Mouse (Mus musculus) gastrocnemius, adult 2 months (tissue): ENCODE measurements around the gene Cntnap3. TPM values are rescaled to one million over a fixed set of nuclear protein-coding genes. Genes with fewer than 3 reads are reported as not detected.
"Not testable (repeated sequence)": the region's sequence is repeated elsewhere in the genome, so short reads cannot be mapped to it uniquely, and the experiment has no call there.

Experiments
- DNase-seq: peaks from one replicate; pipeline ENCODE4 v3.0.0; 2022
- H3K27ac ChIP-seq: fragments of 200-600 bp; 2 replicates; pipeline ENCODE4 v1.8.1; 2022; ENCODE audit warnings: mild to moderate bottlenecking
- H3K4me3 ChIP-seq: fragments of 200-600 bp; 2 replicates; pipeline ENCODE4 v1.8.1; 2022; ENCODE audit warnings: mild to moderate bottlenecking, moderate library complexity
- CTCF ChIP-seq: fragments of 200-600 bp; IDR thresholded peaks from 2 replicates; pipeline ENCODE4 v1.8.1; 2022; ENCODE audit warnings: antibody characterized with exemption, mild to moderate bottlenecking, moderate library complexity
- intact Hi-C: fragments of 180-260 bp; cut with DNase I; formaldehyde crosslinking; loops from one replicate; pipeline ENCODE4 v1.15.1; 2025
- long read RNA-seq, 2 experiments: library from polyadenylated mRNA; stranded (forward); transcript quantifications; one replicate each; pipeline ENCODE4 v2.0.0; 2021
- total RNA-seq, 2 experiments: library from RNA; stranded (reverse); gene quantifications; 2 replicates each; pipeline ENCODE4 v1.2.3; 2021

The Cntnap3 gene
- total RNA-seq: not detected
- long read RNA-seq, experiment 1: 0 reads
- long read RNA-seq, experiment 2: 0 reads

DNA sequence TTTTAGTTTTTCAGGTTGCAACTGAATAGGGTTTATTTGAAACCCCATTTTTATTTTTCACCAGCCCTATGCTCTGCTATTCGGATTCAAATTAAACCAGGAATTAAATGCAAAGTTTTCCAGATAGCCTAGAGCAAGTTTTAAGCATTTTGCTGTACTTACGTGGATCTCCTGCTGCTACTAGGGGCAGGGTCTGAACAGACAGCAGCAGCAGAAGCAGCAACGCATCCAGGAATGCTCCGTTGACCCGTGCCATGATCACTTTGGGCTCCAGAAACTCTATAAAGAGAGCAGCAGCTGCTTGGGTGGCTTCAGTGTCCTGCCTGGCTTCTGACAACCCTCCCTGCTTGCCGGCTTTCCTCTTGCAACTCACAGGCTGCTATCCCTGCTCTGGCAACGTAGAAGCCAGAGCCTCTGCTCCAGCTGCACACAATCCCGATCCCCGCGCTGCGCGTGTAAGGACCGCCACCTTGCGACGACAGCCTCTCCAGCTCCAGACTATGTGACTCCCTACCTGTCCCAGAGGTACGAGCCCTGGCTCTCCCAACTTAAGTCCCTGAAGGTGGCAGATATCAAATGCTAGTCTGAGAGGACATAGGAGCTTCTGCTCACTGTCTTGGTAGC lies at the start of gene Cntnap3:
TSS of gene Cntnap3 (minus strand) at position 371 of the 624 bp plus-strand sequence.
- intact Hi-C loops: no loop called here
- DNase-seq: no peak
- TF ChIP-seq CTCF: no peak
- Histone ChIP-seq H3K27ac (no peak within 1 kb of the TSS), H3K4me3 (no peak within 1 kb of the TSS)

DNA sequence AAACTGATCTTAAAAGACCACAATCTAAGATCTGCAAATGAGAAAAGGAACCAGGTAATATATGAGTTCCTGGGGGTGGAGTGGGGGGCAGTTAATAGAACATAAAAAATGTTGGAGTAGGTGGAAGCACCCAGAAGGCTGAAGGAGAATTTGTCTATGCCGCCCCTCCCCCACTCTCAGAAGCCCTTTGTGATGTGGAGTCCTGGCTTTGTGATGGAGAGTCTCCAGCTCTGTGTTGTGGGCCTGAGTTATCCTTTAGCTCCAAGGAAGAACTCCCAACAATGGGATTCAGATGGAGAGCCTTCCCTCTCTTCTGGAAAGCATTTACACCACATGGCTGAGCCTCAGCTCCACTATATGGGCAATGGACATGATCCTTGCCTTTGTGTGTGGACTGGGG lies 13.4 kb upstream of the Cntnap3 start, which contains the start of gene Spata31:
TSS of gene Spata31 (plus strand) at position 216 of the 400 bp plus-strand sequence.
- Histone ChIP-seq H3K4me3 (no peak within 1 kb of the TSS), H3K27ac (no peak within 1 kb of the TSS)
- no peak for DNase-seq
- TF ChIP-seq CTCF: no peak
- intact Hi-C loops: no loop called here

DNA sequence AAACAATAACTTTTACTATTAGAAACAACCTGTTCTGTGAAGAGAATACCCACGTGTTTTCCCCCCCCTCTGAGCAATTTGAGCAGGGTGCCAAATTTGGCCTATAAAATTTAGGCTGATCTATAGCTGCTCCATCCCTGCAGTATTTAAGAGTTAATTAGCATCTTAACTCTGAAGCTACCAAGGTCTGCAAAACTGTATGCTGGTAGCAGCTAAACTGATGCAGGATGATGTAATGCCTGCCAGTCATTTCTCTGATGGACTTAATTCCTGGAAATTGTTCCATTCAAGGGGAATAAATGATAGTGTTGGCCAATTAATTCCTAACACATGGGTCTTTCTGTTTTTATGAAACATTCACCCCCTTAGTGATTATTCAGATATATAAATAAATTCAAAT lies 623 bp downstream of the Cntnap3 start:
- TF ChIP-seq CTCF: no peak

DNA sequence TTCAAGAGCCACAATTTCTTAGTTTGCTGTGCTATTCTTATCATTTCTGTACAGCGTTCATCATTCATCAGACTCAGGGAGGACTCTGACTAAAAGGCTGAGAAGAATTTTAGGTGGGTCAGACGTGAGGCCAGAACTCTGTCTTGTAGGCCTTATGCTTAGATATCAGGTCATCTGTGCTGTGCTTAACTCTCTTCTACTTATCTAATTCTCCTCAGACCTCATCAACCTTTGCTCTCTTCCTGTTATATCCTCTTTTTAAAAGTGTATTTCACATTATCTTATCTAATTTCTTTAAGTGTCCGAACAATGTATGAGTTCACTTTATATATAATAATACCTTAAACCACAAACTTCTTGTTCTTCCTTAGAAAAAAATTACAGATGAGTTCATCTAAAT lies 38.4 kb downstream of the Cntnap3 start:
- Histone ChIP-seq H3K27ac (no peak overlapping the region), H3K4me3 (no peak overlapping the region)
- TF ChIP-seq CTCF: no peak
- no peak for DNase-seq
- intact Hi-C loops: no loop called here

More for the DNA sequence above, 623 bp downstream of the Cntnap3 start:
- Histone ChIP-seq H3K27ac (no peak overlapping the region), H3K4me3 (no peak overlapping the region)
- intact Hi-C loops: no loop called here
- no peak for DNase-seq

DNA sequence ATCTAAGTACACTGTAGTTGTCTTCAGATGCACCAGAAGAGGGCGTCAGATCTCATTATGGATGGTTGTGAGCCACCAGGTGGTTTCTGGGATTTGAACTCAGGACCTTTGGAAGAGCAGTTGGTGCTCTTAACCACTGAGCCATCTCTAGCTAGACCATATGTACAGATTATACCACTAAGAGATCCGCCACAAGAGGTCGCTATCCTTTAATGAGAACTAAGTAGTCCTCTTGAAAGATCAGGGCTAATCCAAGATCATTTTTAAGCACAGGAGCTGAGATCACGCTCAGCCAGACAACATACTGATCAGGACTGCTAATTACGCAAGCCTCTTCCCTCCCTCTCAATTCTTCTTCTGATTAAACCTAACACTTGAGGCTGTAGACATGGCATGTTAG lies 78.9 kb downstream of the Cntnap3 start:
- H3K4me3 ChIP-seq, intact Hi-C loops, DNase-seq, H3K27ac ChIP-seq: not testable (repeated sequence)

DNA sequence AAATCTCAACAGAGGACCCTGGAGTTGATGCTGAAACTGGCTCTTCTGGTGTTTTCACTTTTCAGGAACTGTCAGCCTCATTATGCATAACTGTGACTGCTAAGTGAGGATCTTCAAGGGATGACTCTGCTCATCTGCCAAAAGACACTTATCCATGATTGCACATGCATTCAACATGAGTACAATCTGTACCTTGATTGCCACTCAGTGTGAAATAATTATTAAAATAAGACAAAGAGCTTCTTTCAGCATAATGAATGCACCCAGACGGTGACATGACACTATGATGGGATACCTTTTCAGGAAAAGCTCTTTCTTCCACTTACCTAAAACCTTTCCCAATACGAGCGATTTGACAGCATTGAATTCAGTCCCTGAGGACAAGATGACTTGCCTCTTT lies 158.4 kb downstream of the Cntnap3 start:
- DNase-seq: no peak
- Histone ChIP-seq H3K4me3 (no peak overlapping the region), H3K27ac (no peak overlapping the region)
- intact Hi-C loops: no loop called here
- no peak for TF ChIP-seq CTCF

DNA sequence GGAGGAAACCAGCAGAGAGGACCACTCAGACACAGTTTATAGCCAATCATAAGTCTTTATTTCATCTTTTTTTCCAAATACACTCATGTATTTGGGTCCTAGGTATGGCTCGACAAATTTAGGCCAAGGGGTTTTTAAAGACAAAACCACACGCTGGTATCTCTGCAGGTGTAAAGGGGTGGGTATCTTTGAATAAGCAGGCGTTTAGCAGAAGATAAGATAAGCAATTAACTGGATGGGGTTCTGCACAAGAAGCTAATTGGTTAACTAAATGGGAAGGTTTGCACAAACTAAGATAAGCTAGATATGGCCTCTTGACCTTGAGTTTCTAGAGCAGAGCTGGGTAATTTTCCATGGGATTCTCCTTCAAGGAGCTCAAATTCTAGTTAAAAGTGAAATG lies 171.5 kb downstream of the Cntnap3 start:
- H3K27ac ChIP-seq: no peak overlapping the region
- intact Hi-C loops: no loop called here
- no peak for DNase-seq
- H3K4me3 ChIP-seq: no peak overlapping the region
- no peak for TF ChIP-seq CTCF

DNA sequence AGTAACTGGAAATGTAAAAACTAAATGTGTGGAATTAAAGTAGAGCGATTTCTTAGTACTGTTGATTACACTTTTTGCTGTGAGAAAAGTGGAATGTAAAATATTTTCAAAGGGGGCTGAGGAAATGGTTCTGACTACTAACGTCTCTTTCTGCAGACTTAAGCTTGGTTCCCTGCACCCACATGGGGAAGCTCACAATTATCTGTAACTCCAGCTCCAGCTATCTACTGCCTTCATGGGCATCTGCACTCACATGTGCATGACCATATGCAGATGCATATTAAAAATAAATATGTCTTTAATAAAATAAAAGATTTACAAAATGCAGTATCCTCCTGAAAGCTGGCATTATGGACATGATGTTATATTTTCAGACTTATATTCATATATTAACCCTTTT lies 187.0 kb downstream of the Cntnap3 start:
- no peak overlapping the region for H3K4me3 ChIP-seq
- intact Hi-C loops: no loop called here
- no peak overlapping the region for H3K27ac ChIP-seq
- no peak for DNase-seq
- no peak for TF ChIP-seq CTCF

DNA sequence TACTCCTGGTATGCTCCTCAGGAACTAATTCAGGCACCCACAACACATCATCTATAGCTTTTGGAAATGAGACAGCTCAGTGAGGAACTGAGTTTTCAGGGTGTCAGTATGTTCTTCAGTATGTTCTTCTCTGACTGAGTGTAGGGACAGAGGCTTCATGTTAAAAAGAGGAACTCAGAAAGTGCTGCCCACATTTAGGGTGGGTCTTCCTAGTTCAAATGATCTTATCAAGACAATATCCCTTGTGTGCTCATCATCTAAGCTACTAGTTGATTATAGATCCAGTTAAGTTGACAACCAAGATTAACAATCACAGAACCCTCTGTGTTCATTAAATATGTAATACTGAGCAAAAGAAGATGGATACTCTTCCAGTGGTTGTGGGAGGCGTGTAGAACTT lies 211.3 kb downstream of the Cntnap3 start:
- no peak overlapping the region for H3K4me3 ChIP-seq
- H3K27ac ChIP-seq: no peak overlapping the region
- intact Hi-C loops: no loop called here
- no peak for TF ChIP-seq CTCF
- DNase-seq: no peak

Other genes starting within 250 kb of the Cntnap3 start
- gene Spata31, start 13.5 kb upstream of the Cntnap3 start, total RNA-seq: not detected
- not detected for gene Spata31d1c, start 129.1 kb upstream of the Cntnap3 start, total RNA-seq
- gene Prss47, start 148.8 kb upstream of the Cntnap3 start, total RNA-seq: not detected
- 1 to 10 TPM; 5.6 to 8.6 TPM for gene Mfsd14b, start 209.0 kb upstream of the Cntnap3 start, total RNA-seq
- not detected for gene Olfr465-ps1, start 234.1 kb upstream of the Cntnap3 start, total RNA-seq
- gene Olfr466, start 246.3 kb upstream of the Cntnap3 start, total RNA-seq: not detected